Mouse (Mus musculus) neural tube, embryonic 14.5 days (tissue): ENCODE measurements around the gene Psmd5. TPM values are rescaled to one million over a fixed set of nuclear protein-coding genes. Genes with fewer than 3 reads are reported as not detected.

Experiments used
- ATAC-seq: fragments of 200-750 bp; cut with Nextera tagmentation; 2 replicates; pipeline ENCODE4 v1.8.0; 2017; ENCODE audit warnings: low read depth, mild to moderate bottlenecking, moderate TSS enrichment, moderate library complexity
- H3K27ac ChIP-seq: fragments of 300-500 bp; sonication (generic); 2 replicates; pipeline ENCODE4 v1.5.1; 2014; ENCODE audit warnings: low read depth, mild to moderate bottlenecking, control low read depth, low read length, moderate library complexity, mixed read lengths
- H3K27me3 ChIP-seq: fragments of 300-500 bp; sonication (generic); 2 replicates; pipeline ENCODE4 v1.6.1; 2014; ENCODE audit warnings: low read length; ENCODE audit not compliant: control insufficient read depth, insufficient read depth
- H3K36me3 ChIP-seq: fragments of 300-500 bp; sonication (generic); 2 replicates; pipeline ENCODE4 v1.6.1; 2014; ENCODE audit warnings: low read length, mixed read lengths; ENCODE audit not compliant: control insufficient read depth, insufficient read depth
- H3K4me1 ChIP-seq: fragments of 300-500 bp; sonication (generic); 2 replicates; pipeline ENCODE4 v1.6.1; 2014; ENCODE audit warnings: low read length; ENCODE audit not compliant: control insufficient read depth, insufficient read depth
- H3K4me2 ChIP-seq: fragments of 300-500 bp; sonication (generic); 2 replicates; pipeline ENCODE4 v1.6.1; 2014; ENCODE audit warnings: mild to moderate bottlenecking, low read depth, low read length, control low read depth
- H3K4me3 ChIP-seq: fragments of 300-500 bp; sonication (generic); 2 replicates; pipeline ENCODE4 v1.5.1; 2014; ENCODE audit warnings: low read depth, low read length, control low read depth, mixed read lengths
- H3K9ac ChIP-seq: fragments of 300-500 bp; sonication (generic); replicated peaks from 2 replicates; pipeline ENCODE4 v1.6.1; 2014; ENCODE audit warnings: low read depth, mild to moderate bottlenecking, control low read depth, low read length, mixed read lengths
- H3K9me3 ChIP-seq: fragments of 300-500 bp; sonication (generic); 2 replicates; pipeline ENCODE4 v1.6.1; 2016; ENCODE audit warnings: low read length; ENCODE audit not compliant: control insufficient read depth
- WGBS: fragments of 180-500 bp; shearing (Covaris S2); extraction: QIAGEN DNeasy Blood & Tissue Kit; methylation state at CpG from one replicate; pipeline ENCODE4 v1.1.7; 2014; 5-methylcytosine and 5-hydroxymethylcytosine counted together
- polyA plus RNA-seq: library from polyadenylated mRNA; unstranded; fragments of >200 nt; fragmentation: Nextera tagmentation; extraction: Ambion mirVana; gene quantifications from 2 replicates; pipeline ENCODE4 v1.2.1, GENCODE M21; 2014

The Psmd5 gene
- polyA plus RNA-seq, 1 experiment from 2014 or later, result 101 TPM

- ATAC-seq, result no peak
- no peak overlapping the region for H3K4me3 ChIP-seq
- H3K4me1 ChIP-seq, result peaks cover 5% of the 10 kb centered on the region; the same call in 1 of the 2 replicates
- no peak overlapping the region for H3K9ac ChIP-seq
- no peak overlapping the region for H3K27ac ChIP-seq
- WGBS, result 76% methylated on average over 4 of the region's 4 CpGs
- no peaks in the 10 kb centered on the region for H3K36me3 ChIP-seq
- H3K27me3 ChIP-seq, result no peaks in the 10 kb centered on the region
- H3K4me2 ChIP-seq, result no peak overlapping the region
- H3K9me3 ChIP-seq, result no peaks in the 10 kb centered on the region
These were observed 27.0 kb upstream of the Psmd5 start for GRCm38 (mm10) chr2:34901726-34902125.

- Histone ChIP-seq H3K9me3 (no peaks in the 10 kb centered on the region), H3K9ac (no peak overlapping the region), H3K4me2 (no peak overlapping the region), H3K4me1 (peaks cover 5% of the 10 kb centered on the region; the same call in 1 of the 2 replicates), H3K4me3 (no peak overlapping the region), H3K27ac (no peak overlapping the region), H3K27me3 (no peaks in the 10 kb centered on the region), H3K36me3 (no peaks in the 10 kb centered on the region)
- 88% methylated on average over 1 of the region's 1 CpGs for WGBS
- ATAC-seq, result no peak
These were observed 25.6 kb upstream of the Psmd5 start for GRCm38 (mm10) chr2:34900412-34900811.

- H3K4me1 ChIP-seq, result peaks cover 5% of the 10 kb centered on the region; the same call in 1 of the 2 replicates
- no peaks in the 10 kb centered on the region for H3K27me3 ChIP-seq
- no peak for ATAC-seq
- no peak overlapping the region for H3K27ac ChIP-seq
- H3K9me3 ChIP-seq, result no peaks in the 10 kb centered on the region
- 81% methylated on average over 11 of the region's 11 CpGs for WGBS
- no peak overlapping the region for H3K9ac ChIP-seq
- no peak overlapping the region for H3K4me2 ChIP-seq
- H3K36me3 ChIP-seq, result no peaks in the 10 kb centered on the region
- no peak overlapping the region for H3K4me3 ChIP-seq
These were observed 24.9 kb upstream of the Psmd5 start for GRCm38 (mm10) chr2:34899682-34900081.

GRCm38 (mm10) chr2:34897820-34898219 lies 23.1 kb upstream of the Psmd5 start:
- 27% methylated on average over 10 of the region's 10 CpGs for WGBS
- ATAC-seq, result no peak
- Histone ChIP-seq H3K9ac (no peak overlapping the region), H3K4me1 (no peaks in the 10 kb centered on the region), H3K36me3 (no peaks in the 10 kb centered on the region), H3K27me3 (no peaks in the 10 kb centered on the region), H3K9me3 (no peaks in the 10 kb centered on the region), H3K4me2 (no peak overlapping the region), H3K27ac (no peak overlapping the region), H3K4me3 (no peak overlapping the region)

GRCm38 (mm10) chr2:34896821-34897460 lies 22.2 kb upstream of the Psmd5 start:
- no peak for ATAC-seq
- Histone ChIP-seq H3K9me3 (no peaks in the 10 kb centered on the region), H3K4me3 (no peak overlapping the region), H3K27me3 (no peaks in the 10 kb centered on the region), H3K4me1 (no peaks in the 10 kb centered on the region), H3K4me2 (no peak overlapping the region), H3K36me3 (no peaks in the 10 kb centered on the region), H3K27ac (no peak overlapping the region), H3K9ac (no peak overlapping the region)
- WGBS, result 84% methylated on average over 17 of the region's 17 CpGs

GRCm38 (mm10) chr2:34895503-34896113 lies 20.8 kb upstream of the Psmd5 start:
- WGBS, result 84% methylated on average over 19 of the region's 19 CpGs
- no peak overlapping the region for H3K27ac ChIP-seq
- H3K36me3 ChIP-seq, result no peaks in the 10 kb centered on the region
- H3K4me3 ChIP-seq, result no peak overlapping the region
- no peak overlapping the region for H3K9ac ChIP-seq
- no peaks in the 10 kb centered on the region for H3K9me3 ChIP-seq
- no peaks in the 10 kb centered on the region for H3K27me3 ChIP-seq
- H3K4me1 ChIP-seq, result no peaks in the 10 kb centered on the region
- ATAC-seq, result no peak
- no peak overlapping the region for H3K4me2 ChIP-seq

- Histone ChIP-seq H3K4me1 (no peaks in the 10 kb centered on the region), H3K9me3 (no peaks in the 10 kb centered on the region), H3K4me3 (no peak overlapping the region), H3K9ac (no peak overlapping the region), H3K27ac (no peak overlapping the region), H3K4me2 (no peak overlapping the region), H3K27me3 (no peaks in the 10 kb centered on the region), H3K36me3 (no peaks in the 10 kb centered on the region)
- WGBS, result 74% methylated on average over 5 of the region's 5 CpGs
- no peak for ATAC-seq
These were observed 19.2 kb upstream of the Psmd5 start for GRCm38 (mm10) chr2:34893950-34894349.

- ATAC-seq, result no peak
- Histone ChIP-seq H3K36me3 (no peaks in the 10 kb centered on the region), H3K4me2 (no peak overlapping the region), H3K4me1 (no peaks in the 10 kb centered on the region), H3K9me3 (no peaks in the 10 kb centered on the region), H3K27me3 (no peaks in the 10 kb centered on the region), H3K4me3 (no peak overlapping the region), H3K9ac (no peak overlapping the region), H3K27ac (no peak overlapping the region)
- WGBS, result 76% methylated on average over 2 of the region's 2 CpGs
These were observed 9.4 kb upstream of the Psmd5 start for GRCm38 (mm10) chr2:34884186-34884585.

GRCm38 (mm10) chr2:34883190-34883589 lies 8.4 kb upstream of the Psmd5 start:
- Histone ChIP-seq H3K9me3 (no peaks in the 10 kb centered on the region), H3K36me3 (no peaks in the 10 kb centered on the region), H3K9ac (no peak overlapping the region), H3K27me3 (no peaks in the 10 kb centered on the region), H3K4me2 (no peak overlapping the region), H3K27ac (no peak overlapping the region), H3K4me1 (no peaks in the 10 kb centered on the region), H3K4me3 (no peak overlapping the region)
- WGBS, result 74% methylated on average over 5 of the region's 5 CpGs
- no peak for ATAC-seq
